Mouse (Mus musculus): Measurements from ENCODE around the gene Pik3ip1.
A peak's percentile ranks its signal among the peaks of the same experiment; 100 is the strongest.

Pik3ip1 gene

DNA sequence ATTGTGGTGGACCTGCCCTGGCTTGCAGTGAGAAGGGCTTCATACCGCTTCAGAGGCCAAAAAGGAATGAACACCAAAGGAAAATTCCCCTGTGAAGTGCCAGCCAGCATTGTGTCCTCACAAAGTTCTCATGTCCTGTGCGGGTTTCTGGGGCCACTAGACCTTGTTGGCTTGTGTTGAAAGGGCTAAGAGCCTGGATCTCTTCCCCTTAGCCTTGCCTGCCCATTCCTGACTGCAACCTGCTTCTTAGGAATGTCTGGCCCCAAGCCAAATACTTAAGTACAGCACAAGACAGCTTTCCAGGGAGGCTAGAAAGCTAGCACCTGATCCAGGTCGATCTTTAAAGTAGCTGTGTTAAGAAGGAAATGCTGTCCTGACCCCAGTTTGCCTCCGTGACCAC is 27.4 kb upstream of the Pik3ip1 start:
- DNase-seq (ENCODE audit: low spot score), result no peak

DNA sequence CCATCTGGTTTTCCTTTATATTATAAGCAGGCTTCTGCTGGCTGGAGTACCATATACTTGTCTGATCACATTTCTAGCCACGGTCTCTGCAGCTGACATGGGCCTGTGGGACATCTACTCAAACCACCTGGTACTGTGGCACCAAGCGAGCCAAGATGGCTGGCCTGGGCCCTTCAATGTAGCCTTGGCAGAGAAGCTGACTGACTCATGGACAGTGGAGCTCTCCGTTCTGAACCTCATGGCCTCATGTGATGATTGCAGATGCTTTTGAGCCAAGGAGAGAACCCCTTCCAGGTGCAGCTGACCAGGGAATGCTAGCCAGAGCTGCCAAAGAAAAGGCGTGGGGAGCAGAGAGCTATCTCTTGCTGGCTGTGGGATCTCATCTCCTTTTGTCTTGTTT is 24.4 kb upstream of the Pik3ip1 start:
- DNase-seq (ENCODE audit: low spot score), result no peak

DNA sequence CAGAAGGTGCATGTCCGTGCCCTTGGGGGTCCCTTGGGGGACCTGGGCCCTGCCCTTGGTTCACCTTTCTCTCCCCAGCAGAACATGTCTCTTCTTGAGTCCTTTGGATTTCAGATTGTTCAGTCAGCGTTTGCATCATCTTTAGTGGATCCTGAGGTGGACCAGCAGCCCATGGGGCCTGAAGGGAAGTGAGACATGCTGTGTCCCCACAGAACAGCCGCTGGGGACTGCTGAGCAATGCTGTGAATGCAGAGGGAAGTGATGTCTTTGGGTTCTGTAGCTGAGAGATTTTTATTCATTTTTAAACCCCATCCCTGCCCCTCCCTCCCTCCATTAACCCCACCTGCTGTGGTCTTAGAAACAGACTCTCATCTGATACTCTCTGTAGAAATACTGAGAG is 22.3 kb upstream of the Pik3ip1 start:
- no peak for DNase-seq (ENCODE audit: low spot score)

DNA sequence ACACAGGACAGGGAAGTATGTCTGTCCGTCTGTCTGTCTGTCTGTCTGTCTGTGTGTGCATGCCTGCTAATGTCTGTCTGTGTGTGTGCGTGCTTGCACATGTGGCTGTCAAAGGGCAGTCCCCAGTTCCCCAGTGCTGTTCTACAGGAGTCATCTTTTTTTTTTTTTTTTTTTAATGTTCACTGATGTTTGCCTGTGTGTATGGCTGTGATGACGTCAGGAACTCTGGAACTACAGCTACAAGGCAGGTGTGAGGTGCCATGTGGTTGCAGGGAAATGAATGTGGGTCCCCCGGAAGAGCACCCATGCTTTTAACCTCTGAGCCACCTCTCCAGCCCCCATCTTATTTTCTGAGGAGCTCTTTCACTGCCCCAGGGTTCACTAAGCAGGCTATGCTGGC is 20.3 kb upstream of the Pik3ip1 start:
- DNase-seq (ENCODE audit: low spot score), result no peak

GRCm38 (mm10) chr11:3310789-3311585 is 19.2 kb upstream of the Pik3ip1 start:
- no peak for DNase-seq (ENCODE audit: low spot score)

GRCm38 (mm10) chr11:3311586-3312347 is 18.4 kb upstream of the Pik3ip1 start:
- DNase-seq (ENCODE audit: low spot score), result no peak

- no peak for DNase-seq (ENCODE audit: low spot score)
Observed at GRCm38 (mm10) chr11:3313294-3313693, 16.9 kb upstream of the Pik3ip1 start.

DNA sequence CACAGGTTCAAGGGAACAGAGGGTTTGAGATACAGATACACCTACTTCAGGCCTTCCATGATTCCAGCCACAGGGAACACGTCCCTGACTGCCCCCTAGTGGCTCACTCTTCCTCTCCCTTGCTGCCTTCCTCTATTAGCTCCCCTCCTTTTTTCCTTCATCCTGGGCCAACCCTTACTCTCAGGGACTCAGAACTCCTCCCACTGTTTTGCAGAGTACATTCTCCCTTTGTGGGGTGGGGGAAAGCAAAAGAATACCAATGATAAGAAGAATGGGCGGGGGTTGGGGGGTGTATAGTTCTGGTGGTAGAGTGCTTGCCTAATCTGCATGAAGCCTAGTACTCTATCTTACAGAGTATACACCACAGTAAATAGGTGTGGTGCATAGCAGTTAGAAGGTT is 16.1 kb upstream of the Pik3ip1 start:
- peak; percentile 74 for DNase-seq (ENCODE audit: low spot score)

DNA sequence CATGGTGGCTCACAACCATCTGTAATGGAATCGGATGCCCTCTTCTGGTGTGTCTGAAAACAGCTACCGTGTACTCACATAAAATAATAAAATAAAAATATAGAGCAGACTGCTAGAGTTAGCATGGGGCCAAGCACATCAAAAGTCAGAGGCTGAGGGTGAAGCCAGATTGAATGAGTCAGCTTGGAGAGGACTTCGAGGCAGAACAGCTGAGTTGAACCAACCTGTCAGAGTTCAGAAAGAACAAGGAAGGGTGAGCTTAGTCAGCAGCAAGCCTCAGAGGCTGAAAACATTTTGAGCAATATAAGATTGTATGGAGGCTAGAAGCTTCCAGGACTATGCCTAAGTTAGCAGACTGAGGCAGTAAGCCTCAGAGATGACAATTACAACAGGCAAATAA is 11.9 kb upstream of the Pik3ip1 start:
- DNase-seq (ENCODE audit: low spot score), result no peak

DNA sequence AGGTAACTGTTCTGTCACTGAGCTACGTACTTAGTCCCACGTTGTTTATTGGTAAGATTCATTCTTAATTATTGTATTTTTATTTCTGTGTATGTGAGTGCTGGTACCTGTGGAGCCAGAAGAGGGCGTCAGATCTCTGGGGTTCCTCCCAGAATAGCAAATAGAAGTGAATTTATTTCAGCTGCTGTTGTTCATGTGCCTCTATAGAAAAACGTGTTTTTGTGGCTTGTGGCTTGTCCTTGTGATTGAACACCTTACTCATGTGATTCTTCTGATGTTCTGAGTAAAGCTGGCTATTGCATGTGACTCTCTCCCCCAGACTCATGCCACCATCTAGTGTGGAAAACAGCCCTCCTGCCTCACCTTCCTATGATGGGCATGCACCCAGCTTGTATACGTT is 1.9 kb upstream of the Pik3ip1 start:
- no peak for DNase-seq (ENCODE audit: low spot score)

GRCm38 (mm10) chr11:3328806-3329775 is 1.1 kb upstream of the Pik3ip1 start:
- no peak for DNase-seq (ENCODE audit: low spot score)

GRCm38 (mm10) chr11:3330566-3330965 is 365 bp downstream of the Pik3ip1 start:
- DNase-seq (ENCODE audit: low spot score), result peak; percentile 86

DNA sequence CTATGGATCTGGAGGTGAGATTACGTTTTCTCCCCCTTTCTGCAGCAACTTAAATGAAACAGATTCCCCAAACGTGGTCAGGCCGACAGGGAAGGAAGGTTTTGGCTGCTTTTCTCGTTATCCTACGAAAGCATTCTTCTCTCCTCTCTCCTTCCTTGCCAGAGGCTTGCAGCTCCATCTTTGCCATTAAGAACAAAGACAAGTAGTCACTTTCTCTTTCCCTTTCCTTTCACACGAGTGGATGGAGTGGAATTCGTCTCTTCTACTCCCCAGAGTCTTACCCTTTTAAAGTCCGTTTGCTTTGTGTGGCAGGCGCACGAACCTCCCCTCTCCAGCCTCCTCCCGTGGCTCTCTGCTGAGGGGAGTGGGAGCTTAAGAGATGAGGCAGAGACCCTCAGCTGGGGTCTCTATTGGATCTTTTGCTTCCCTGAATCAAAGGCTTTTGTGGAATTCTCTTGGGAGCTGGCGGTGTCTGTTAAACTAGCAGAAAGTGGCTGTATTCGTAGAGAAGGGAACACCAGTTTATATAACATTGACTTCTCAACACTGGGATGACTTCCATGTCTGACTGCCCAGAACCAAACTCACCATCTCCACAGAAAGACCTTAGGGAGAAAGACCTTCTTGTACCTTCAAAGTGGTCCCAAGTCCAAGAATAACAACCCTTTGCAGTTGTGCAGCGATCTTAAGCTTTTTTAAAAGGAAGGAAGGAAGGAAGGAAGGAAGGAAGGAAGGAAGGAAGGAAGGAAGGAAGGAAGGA is 970 bp downstream of the Pik3ip1 start:
- DNase-seq (ENCODE audit: low spot score), result peak; percentile 31

GRCm38 (mm10) chr11:3331756-3332642 is 1.8 kb downstream of the Pik3ip1 start:
- DNase-seq (ENCODE audit: low spot score), result peak; percentile 95

DNA sequence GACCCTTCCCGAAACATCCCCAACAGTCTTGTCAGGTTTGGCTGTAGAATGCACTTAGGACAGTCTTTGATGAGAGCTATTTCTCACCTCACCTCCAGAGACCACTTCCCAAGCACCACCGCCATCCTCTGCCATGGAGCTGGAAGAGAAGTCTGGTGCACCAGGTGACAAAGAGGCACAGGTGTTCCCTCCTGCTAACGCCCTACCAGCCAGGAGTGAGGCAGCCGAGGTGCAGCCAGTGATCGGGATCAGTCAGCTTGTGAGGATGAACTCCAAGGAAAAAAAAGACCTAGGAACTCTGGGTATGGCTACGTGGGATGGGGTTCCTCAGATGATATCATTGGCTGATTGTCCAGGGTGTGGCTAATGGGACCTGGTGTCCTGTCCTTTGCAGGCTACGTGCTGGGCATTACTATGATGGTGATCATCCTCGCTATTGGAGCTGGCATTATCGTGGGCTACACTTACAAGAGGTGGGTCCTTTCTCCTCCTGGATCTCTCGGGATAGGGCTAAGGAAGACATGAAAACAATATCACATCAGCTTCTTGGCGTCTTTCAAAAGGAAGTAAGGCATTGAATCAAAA is 3.0 kb downstream of the Pik3ip1 start:
- no peak for DNase-seq (ENCODE audit: low spot score)

DNA sequence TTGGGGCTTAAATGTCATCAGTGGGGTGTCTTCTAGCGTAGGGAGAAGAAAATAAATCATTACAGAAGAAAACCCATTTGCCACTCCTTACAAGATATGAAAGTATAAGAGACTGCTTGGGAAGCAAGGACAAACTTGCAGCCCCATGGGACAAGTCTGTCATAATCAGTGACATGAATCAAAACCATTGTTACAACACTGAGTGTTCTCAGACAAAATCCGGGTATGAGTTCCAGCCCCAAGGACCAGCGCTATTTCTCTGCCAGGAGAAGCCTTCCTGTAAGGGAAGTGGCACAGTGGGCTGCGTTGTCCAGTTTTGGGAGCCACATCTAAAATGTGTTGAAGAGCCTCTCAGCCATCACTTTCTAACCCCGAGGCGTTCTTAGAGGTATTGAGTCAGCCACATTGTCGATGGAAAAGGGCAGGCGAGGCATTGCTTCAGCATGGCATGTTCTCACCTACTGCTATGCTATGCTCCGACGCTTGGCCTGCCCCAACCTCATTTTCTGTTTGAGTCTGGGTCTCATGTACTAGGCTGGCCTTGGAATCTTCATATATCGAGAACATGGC is 4.0 kb downstream of the Pik3ip1 start:
- no peak for DNase-seq (ENCODE audit: low spot score)

DNA sequence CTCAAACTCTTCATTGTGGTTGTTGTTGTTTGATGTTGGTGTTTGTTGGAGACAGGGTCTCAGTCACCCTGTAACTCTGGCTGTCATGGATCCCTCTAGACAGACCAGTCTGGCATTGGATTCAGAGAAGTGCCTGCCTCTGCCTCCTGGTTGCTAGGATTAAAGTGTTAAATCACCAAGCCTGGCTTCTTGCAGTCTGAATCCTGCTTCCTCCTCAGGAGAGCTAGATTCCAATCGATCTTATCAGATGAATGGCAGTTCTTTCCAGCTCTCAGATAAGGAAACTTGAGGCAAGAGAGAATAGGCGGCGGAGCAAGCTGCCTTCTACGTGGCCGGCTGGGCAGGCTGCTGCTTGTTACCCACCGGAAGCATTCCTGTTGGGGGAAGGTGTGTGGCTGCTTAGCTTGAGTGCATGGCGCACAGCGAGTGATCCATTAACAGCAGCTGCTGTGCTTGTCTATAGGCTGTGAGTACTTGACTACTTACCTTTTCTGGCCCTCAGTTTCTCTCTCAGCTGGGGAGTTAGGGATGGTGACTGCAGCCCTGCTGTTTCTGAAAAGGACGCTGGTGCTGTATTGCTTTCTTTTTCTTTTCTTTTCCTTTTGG is 4.6 kb downstream of the Pik3ip1 start:
- no peak for DNase-seq (ENCODE audit: low spot score)

- no peak for DNase-seq (ENCODE audit: low spot score)
Observed at GRCm38 (mm10) chr11:3335651-3336216, 5.5 kb downstream of the Pik3ip1 start.

- no peak for DNase-seq (ENCODE audit: low spot score)
Observed at GRCm38 (mm10) chr11:3336602-3337001, 6.4 kb downstream of the Pik3ip1 start.
